Mouse (Mus musculus) MEL (cell line): ENCODE results near the gene Iqcj. TPM values are rescaled to one million over a fixed set of nuclear protein-coding genes. Genes with fewer than 3 reads are reported as not detected.

Experiments used
- DNase-seq: peaks from one replicate; pipeline ENCODE4 v3.0.0; 2011; ENCODE audit warnings: low read depth, low spot score
- H3K27ac ChIP-seq: 2 replicates; pipeline ENCODE4 v1.5.1; 2012; ENCODE audit warnings: low read depth, mild to moderate bottlenecking, control low read depth, low read length, moderate library complexity; ENCODE audit not compliant: control insufficient read depth
- H3K27me3 ChIP-seq, 2 experiments: fragments of 150-350 bp in 1 of 2; sonication (generic) in 1 of 2; 2 replicates each; pipeline ENCODE4 v1.6.1; 2012; ENCODE audit warnings: low read length in 2 of 2, mild to moderate bottlenecking in 2 of 2, improper control_type of control experiment in 1 of 2, moderate library complexity in 1 of 2; ENCODE audit not compliant: insufficient read depth in 2 of 2, control insufficient read depth in 1 of 2
- H3K36me3 ChIP-seq, 2 experiments: 2 replicates each; pipeline ENCODE4 v1.6.1; 2012 to 2014; ENCODE audit warnings: low read length in 2 of 2, improper control_type of control experiment in 1 of 2, inconsistent platforms in 1 of 2, mild to moderate bottlenecking in 1 of 2; ENCODE audit not compliant: insufficient read depth in 2 of 2, control insufficient read depth in 1 of 2
- H3K4me1 ChIP-seq, 2 experiments: fragments of 150-350 bp in 1 of 2; sonication (generic) in 1 of 2; 2 replicates each; pipeline ENCODE4 v1.6.1; 2012; ENCODE audit warnings: low read length in 2 of 2, improper control_type of control experiment in 1 of 2, mild to moderate bottlenecking in 1 of 2; ENCODE audit not compliant: insufficient read depth in 2 of 2, control insufficient read depth in 1 of 2
- H3K4me3 ChIP-seq, 2 experiments: fragments of 150-350 bp in 1 of 2; sonication (generic) in 1 of 2; 2 replicates each; pipeline ENCODE4 v1.5.1; 2012; ENCODE audit warnings: low read depth in 2 of 2, low read length in 2 of 2, mild to moderate bottlenecking in 2 of 2, moderate library complexity in 2 of 2, control low read depth in 1 of 2, improper control_type of control experiment in 1 of 2; ENCODE audit not compliant: control insufficient read depth in 1 of 2, insufficient read depth in 1 of 2
- H3K79me2 ChIP-seq: 2 replicates; pipeline ENCODE4 v1.6.1; 2012; ENCODE audit warnings: mild to moderate bottlenecking, low read length, moderate library complexity; ENCODE audit not compliant: control insufficient read depth, poor library complexity, insufficient read depth
- H3K9ac ChIP-seq: 2 replicates; pipeline ENCODE4 v1.6.1; 2012; ENCODE audit warnings: low read depth, mild to moderate bottlenecking, control low read depth, low read length, moderate library complexity; ENCODE audit not compliant: control insufficient read depth, poor library complexity, severe bottlenecking
- H3K9me3 ChIP-seq: fragments of 150-350 bp; sonication (generic); replicated peaks from 2 replicates; pipeline ENCODE4 v1.6.1; 2012; ENCODE audit warnings: mild to moderate bottlenecking, low read length, improper control_type of control experiment, moderate library complexity; ENCODE audit not compliant: insufficient read depth
- CTCF ChIP-seq, 3 experiments: IDR thresholded peaks in 2 of 3; conservative IDR thresholded peaks in 1 of 3; 2 replicates each; pipeline ENCODE4 v1.5.1; 2011 to 2012; ENCODE audit warnings: low read length in 3 of 3, low read depth in 2 of 3, mild to moderate bottlenecking in 2 of 3, improper control_type of control experiment in 1 of 3, inconsistent platforms in 1 of 3, mixed read lengths in 1 of 3, moderate library complexity in 1 of 3; ENCODE audit not compliant: control insufficient read depth in 1 of 3, insufficient read depth in 1 of 3, poor library complexity in 1 of 3, severe bottlenecking in 1 of 3
- E2F4 ChIP-seq: IDR thresholded peaks from 2 replicates; pipeline ENCODE4 v1.6.1; 2011; ENCODE audit warnings: low read depth, low read length, improper control_type of control experiment, borderline replicate concordance
- ETS1 ChIP-seq: IDR thresholded peaks from 2 replicates; pipeline ENCODE4 v1.6.1; 2012; ENCODE audit warnings: low read depth, mild to moderate bottlenecking, inconsistent platforms, low read length, improper control_type of control experiment, moderate library complexity
- JUND ChIP-seq: IDR thresholded peaks from 2 replicates; pipeline ENCODE4 v1.6.1; 2011; ENCODE audit warnings: low read depth, mild to moderate bottlenecking, improper control_type of control experiment, low read length
- KAT2A ChIP-seq: conservative IDR thresholded peaks from 2 replicates; pipeline ENCODE4 v1.6.1; 2012; ENCODE audit warnings: low read depth, low read length, improper control_type of control experiment, inconsistent platforms
- MYC ChIP-seq: IDR thresholded peaks from 2 replicates; pipeline ENCODE4 v1.6.1; 2011; ENCODE audit warnings: low read depth, mild to moderate bottlenecking, low read length, improper control_type of control experiment, moderate library complexity
- NELFE ChIP-seq: IDR thresholded peaks from 2 replicates; pipeline ENCODE4 v1.6.1; 2011; ENCODE audit warnings: low read depth, low read length, improper control_type of control experiment
- NRF1 ChIP-seq: IDR thresholded peaks from 2 replicates; pipeline ENCODE4 v1.6.1; 2014; ENCODE audit warnings: low read depth, mild to moderate bottlenecking, inconsistent platforms, low read length, improper control_type of control experiment, moderate library complexity; ENCODE audit not compliant: poor library complexity, insufficient read depth, severe bottlenecking
- POLR2A ChIP-seq, 2 experiments: IDR thresholded peaks; 2 replicates each; pipeline ENCODE4 v1.6.1; 2011 to 2012; ENCODE audit warnings: low read length in 2 of 2, mild to moderate bottlenecking in 2 of 2, control low read depth in 1 of 2, improper control_type of control experiment in 1 of 2, low read depth in 1 of 2, moderate library complexity in 1 of 2; ENCODE audit not compliant: control insufficient read depth in 1 of 2, insufficient read depth in 1 of 2, poor library complexity in 1 of 2
- POLR2AphosphoS5 ChIP-seq: IDR thresholded peaks from 2 replicates; pipeline ENCODE4 v1.6.1; 2012; ENCODE audit warnings: low read depth, borderline replicate concordance, mild to moderate bottlenecking, inconsistent platforms, low read length, moderate library complexity, mixed read lengths
- TAL1 ChIP-seq: IDR thresholded peaks from 2 replicates; pipeline ENCODE4 v1.6.1; 2012; ENCODE audit warnings: mild to moderate bottlenecking, inconsistent platforms, low read length, moderate library complexity, mixed read lengths
- TCF12 ChIP-seq: IDR thresholded peaks from 2 replicates; pipeline ENCODE4 v1.6.1; 2014; ENCODE audit warnings: low read depth, mild to moderate bottlenecking, inconsistent platforms, low read length, improper control_type of control experiment, moderate library complexity
- UBTF ChIP-seq: IDR thresholded peaks from 2 replicates; pipeline ENCODE4 v1.6.1; 2012; ENCODE audit warnings: low read depth, mild to moderate bottlenecking, inconsistent platforms, low read length, improper control_type of control experiment, moderate library complexity, borderline replicate concordance; ENCODE audit not compliant: insufficient read depth
- USF1 ChIP-seq: IDR thresholded peaks from 2 replicates; pipeline ENCODE4 v1.6.1; 2014; ENCODE audit warnings: low read depth, mild to moderate bottlenecking, inconsistent platforms, low read length, improper control_type of control experiment, moderate library complexity
- ZKSCAN1 ChIP-seq: IDR thresholded peaks from 2 replicates; pipeline ENCODE4 v1.6.1; 2012; ENCODE audit warnings: low read depth, mild to moderate bottlenecking, inconsistent platforms, low read length, improper control_type of control experiment, moderate library complexity
- ZNF384 ChIP-seq: IDR thresholded peaks from 2 replicates; pipeline ENCODE4 v1.6.1; 2012; ENCODE audit warnings: low read depth, mild to moderate bottlenecking, inconsistent platforms, low read length, improper control_type of control experiment
- polyA plus RNA-seq, 2 experiments: library from polyadenylated mRNA; stranded (reverse) in 1 of 2; unstranded in 1 of 2; fragments of >175 nt in 1 of 2; fragments of >200 nt in 1 of 2; gene quantifications; 2 replicates each; pipeline versions ENCODE4 v1.2.1 to v1.2.4; 2012; ENCODE audit warnings: low replicate concordance in 2 of 2, low read depth in 1 of 2; ENCODE audit not compliant: insufficient read length in 2 of 2, insufficient read depth in 1 of 2, missing spikeins in 1 of 2
- total RNA-seq: library from RNA; depleted of rRNA; stranded (reverse); fragments of 300-350 nt; gene quantifications from 2 replicates; pipeline ENCODE4 v1.2.3, GENCODE M21; 2012

Gene Iqcj
- total and polyA plus RNA-seq, 3 experiments = not detected

- Histone ChIP-seq H3K4me1 (no peaks in the 10 kb centered on the region), H3K36me3 (no peaks in the 10 kb centered on the region), H3K27ac (no peak overlapping the region), H3K9me3 (no peaks in the 10 kb centered on the region), H3K9ac (no peak overlapping the region), H3K79me2 (no peaks in the 10 kb centered on the region), H3K4me3 (no peak overlapping the region), H3K27me3 (no peaks in the 10 kb centered on the region)
- no peak for DNase-seq
- TF ChIP-seq ZKSCAN1 = no peak
- no peak for TF ChIP-seq CTCF (IDR thresholded peaks at IDR 0.05 in 2 of 3, conservative IDR thresholded peaks at IDR 0.05 in 1 of 3; ENCODE audit: control insufficient read depth in 1 of 3, insufficient read depth in 1 of 3, low read depth in 2 of 3, low read length in 3 of 3, poor library complexity in 1 of 3, severe bottlenecking in 1 of 3)
- TF ChIP-seq NELFE = no peak
- TF ChIP-seq USF1 = no peak
- TF ChIP-seq POLR2AphosphoS5 = no peak
- no peak for TF ChIP-seq ZNF384
- TF ChIP-seq JUND = no peak
- TF ChIP-seq POLR2A (IDR thresholded peaks at IDR 0.05; ENCODE audit: control insufficient read depth in 1 of 2, insufficient read depth in 1 of 2, low read depth in 1 of 2, low read length in 2 of 2, poor library complexity in 1 of 2) = no peak
- no peak for TF ChIP-seq MYC
- no peak for TF ChIP-seq KAT2A
- no peak for TF ChIP-seq TCF12
Observed at GRCm38 (mm10) chr3:67947000-67947399, 55.0 kb downstream of the Iqcj start.

GRCm38 (mm10) chr3:67952517-67952940 is 60.5 kb downstream of the Iqcj start:
- H3K27ac ChIP-seq = no peak overlapping the region
- no peaks in the 10 kb centered on the region for H3K36me3 ChIP-seq
- no peak overlapping the region for H3K9ac ChIP-seq
- TF ChIP-seq TAL1 = no peak
- no peak for TF ChIP-seq E2F4
- no peak for TF ChIP-seq CTCF (IDR thresholded peaks at IDR 0.05 in 2 of 3, conservative IDR thresholded peaks at IDR 0.05 in 1 of 3; ENCODE audit: control insufficient read depth in 1 of 3, insufficient read depth in 1 of 3, low read depth in 2 of 3, low read length in 3 of 3, poor library complexity in 1 of 3, severe bottlenecking in 1 of 3)
- no peak for TF ChIP-seq UBTF
- no peak for TF ChIP-seq NELFE
- TF ChIP-seq NRF1 = no peak
- no peak for TF ChIP-seq POLR2AphosphoS5
- TF ChIP-seq ETS1 = no peak
- H3K4me1 ChIP-seq = no peaks in the 10 kb centered on the region
- no peaks in the 10 kb centered on the region for H3K27me3 ChIP-seq
- H3K4me3 ChIP-seq = no peak overlapping the region
- no peaks in the 10 kb centered on the region for H3K9me3 ChIP-seq
- no peaks in the 10 kb centered on the region for H3K79me2 ChIP-seq
- no peak for DNase-seq
